Mouse (Mus musculus) brain, embryonic 14.5 days (tissue): ENCODE results near the gene Smurf1.

Experiments used
- CTCF ChIP-seq: fragments of 200-500 bp; IDR thresholded peaks from 2 replicates; pipeline ENCODE4 v1.5.1; 2012; ENCODE audit warnings: inconsistent platforms, mild to moderate bottlenecking, moderate library complexity, borderline replicate concordance; ENCODE audit not compliant: insufficient read depth, insufficient read length; ENCODE audit errors: extremely low read depth
- POLR2A ChIP-seq: fragments of 200-500 bp; IDR thresholded peaks from 2 replicates; pipeline ENCODE4 v1.6.1; 2012; ENCODE audit warnings: mild to moderate bottlenecking, inconsistent platforms, borderline replicate concordance; ENCODE audit not compliant: poor library complexity, insufficient read depth, insufficient read length, severe bottlenecking; ENCODE audit errors: extremely low read depth

- TF ChIP-seq CTCF (no peak), POLR2A (no peak)
These were observed 83.8 kb downstream of the Smurf1 start for GRCm38 (mm10) chr5:144881670-144882399.
